Mouse (Mus musculus): ENCODE results near the gene Krtap9-3.

- TF ChIP-seq POLR2A (IDR thresholded peaks at IDR 0.05; ENCODE audit: borderline replicate concordance, control insufficient read depth, low read depth, low read length): no peak
- no peak for TF ChIP-seq CTCF (IDR thresholded peaks at IDR 0.05; ENCODE audit: control insufficient read depth, insufficient read depth, low read length)
Observed at GRCm38 (mm10) chr11:99583245-99583704, 14.6 kb downstream of the Krtap9-3 start, which contains the start of gene Krtap1-4.
